Comparison of ENCODE assay signal across 9 mouse cellular contexts in the genomic region with DNA sequence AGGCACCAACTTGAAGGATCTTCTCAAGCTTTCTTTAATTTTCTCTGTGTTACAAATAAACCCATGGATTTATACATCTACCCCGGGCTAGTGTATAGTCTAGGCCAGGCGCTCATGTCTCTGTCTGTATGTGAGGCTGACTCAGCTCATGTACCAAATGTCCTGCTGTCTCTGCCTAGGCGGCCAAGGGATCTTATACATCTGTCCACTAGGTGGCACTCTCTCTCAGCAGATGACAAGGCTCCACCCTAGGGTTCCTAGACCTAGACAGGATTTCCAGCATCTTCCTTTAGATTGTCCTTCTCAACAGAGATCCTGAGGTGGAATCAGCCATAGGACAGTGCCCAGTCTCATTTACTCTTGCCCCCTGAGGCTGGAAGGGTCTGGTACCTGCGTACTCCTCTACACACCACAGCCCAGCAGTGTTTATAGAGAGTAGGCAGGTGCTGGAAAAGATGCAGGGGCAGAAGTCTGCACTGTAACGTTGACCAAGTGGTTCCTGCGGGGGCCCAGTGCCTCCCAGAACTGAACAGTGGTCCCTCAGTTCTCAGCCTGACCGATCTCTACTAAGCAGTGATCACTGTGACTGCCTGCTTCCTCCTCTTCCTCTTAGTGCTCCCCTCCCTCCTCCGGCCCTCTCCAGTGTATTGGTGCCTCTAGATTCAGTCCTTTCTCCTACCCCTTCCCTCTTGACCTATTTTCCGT. TPM values are rescaled to one million over a fixed set of nuclear protein-coding genes. Genes with fewer than 3 reads are reported as not detected.
A peak's percentile ranks its signal among the peaks of the same experiment; 100 is the strongest.
DNase-seq lines count a peak whose midpoint lies in the region; ATAC-seq and TF ChIP-seq lines count a peak whose summit lies in the region.
"Had no signal": no experiment of that assay in that cellular context is flagged by ENCODE, and none has a peak within 500 bp of the region (broad histone marks: within the 10 kb centered on the region; RNA-seq: fewer than 3 reads in every experiment).

No protein-coding gene starts in this region.

- peak; percentile 87 for TF ChIP-seq CTCF in C2C12 (IDR thresholded peaks at IDR 0.05; ENCODE audit: control insufficient read depth, insufficient read depth, insufficient read length)

- H3K79me2 ChIP-seq in C2C12 (ENCODE audit: control insufficient read depth, insufficient read depth), result no peaks in the 10 kb centered on the region

- no peak overlapping the region for H3K27ac ChIP-seq in embryonic facial prominence, embryonic 14.5 days (replicated peaks; ENCODE audit: low read depth, low read length)
- H3K27ac ChIP-seq in heart, embryonic 12.5 days (ENCODE audit: poor library complexity, severe bottlenecking), result no peak overlapping the region
- no peak overlapping the region for H3K27ac ChIP-seq in kidney, embryonic 15.5 days
- H3K27ac ChIP-seq in limb, embryonic 14.5 days (replicated peaks; ENCODE audit: low read depth, low read length), result no peak overlapping the region
- H3K27ac ChIP-seq: embryonic facial prominence, embryonic 15.5 days had no signal

- DNase-seq in adrenal gland, postnatal 36 days, result peak; percentile 80 to 81
- peak; percentile 90 for DNase-seq in embryonic facial prominence, embryonic 14.5 days (ENCODE audit: low spot score)
- peak; percentile 83 for DNase-seq in limb, embryonic 14.5 days (ENCODE audit: low spot score)
- peak; percentile 17 to 41 for DNase-seq in monocyte, adult 2 months (ENCODE audit: low read depth in 1 of 2, low spot score in 2 of 2)
- DNase-seq in spleen, postnatal 36 days (ENCODE audit: low spot score in 2 of 2), result peak; percentile 38 to 45

- H3K4me1 ChIP-seq in embryonic facial prominence, embryonic 14.5 days (ENCODE audit: control insufficient read depth, insufficient read depth, low read length), result no peaks in the 10 kb centered on the region
- peaks cover 6% of the 10 kb centered on the region for H3K4me1 ChIP-seq in heart, embryonic 12.5 days (replicated peaks)
- peaks cover 12% of the 10 kb centered on the region; the same call in 1 of the 2 replicates for H3K4me1 ChIP-seq in kidney, embryonic 15.5 days
- H3K4me1 ChIP-seq in limb, embryonic 14.5 days (ENCODE audit: control insufficient read depth, insufficient read depth, low read length), result no peaks in the 10 kb centered on the region

- ATAC-seq in embryonic facial prominence, embryonic 14.5 days (ENCODE audit: low read depth), result peak; percentile 56; the same call in 1 of the 2 replicates
- ATAC-seq in heart, embryonic 12.5 days (ENCODE audit: insufficient number of reproducible peaks, low FRiP score), result peak; percentile 60
- ATAC-seq in kidney, embryonic 15.5 days (replicated peaks; ENCODE audit: low FRiP score), result peak; percentile 47; the same call in 1 of the 2 replicates
- ATAC-seq in limb, embryonic 14.5 days (ENCODE audit: low FRiP score, low read depth), result peak; percentile 81

- H3K4me3 ChIP-seq in C2C12 (ENCODE audit: insufficient read depth, poor library complexity, severe bottlenecking), result no peak overlapping the region
- no peak overlapping the region for H3K4me3 ChIP-seq in embryonic facial prominence, embryonic 14.5 days (ENCODE audit: low read depth, low read length)
- no peak overlapping the region for H3K4me3 ChIP-seq in heart, embryonic 12.5 days
- H3K4me3 ChIP-seq in kidney, embryonic 15.5 days (replicated peaks), result no peak overlapping the region
- H3K4me3 ChIP-seq in limb, embryonic 14.5 days (replicated peaks; ENCODE audit: low read length), result no peak overlapping the region
- H3K4me3 ChIP-seq: embryonic facial prominence, embryonic 15.5 days had no signal

- H3K27me3 ChIP-seq in C2C12 (ENCODE audit: control insufficient read depth, insufficient read depth, insufficient read length), result no peaks in the 10 kb centered on the region
- no peaks in the 10 kb centered on the region for H3K27me3 ChIP-seq in embryonic facial prominence, embryonic 14.5 days (replicated peaks; ENCODE audit: control insufficient read depth, insufficient read depth, low read length)
- no peaks in the 10 kb centered on the region for H3K27me3 ChIP-seq in heart, embryonic 12.5 days (replicated peaks)
- H3K27me3 ChIP-seq in kidney, embryonic 15.5 days, result no peaks in the 10 kb centered on the region
- no peaks in the 10 kb centered on the region for H3K27me3 ChIP-seq in limb, embryonic 14.5 days (ENCODE audit: control insufficient read depth, insufficient read depth, low read length)
- H3K27me3 ChIP-seq: embryonic facial prominence, embryonic 15.5 days had no signal

- no peaks in the 10 kb centered on the region for H3K9me3 ChIP-seq in embryonic facial prominence, embryonic 14.5 days (ENCODE audit: control insufficient read depth, low read length)
- H3K9me3 ChIP-seq in heart, embryonic 12.5 days (replicated peaks), result no peaks in the 10 kb centered on the region
- no peaks in the 10 kb centered on the region for H3K9me3 ChIP-seq in kidney, embryonic 15.5 days (replicated peaks)
- H3K9me3 ChIP-seq in limb, embryonic 14.5 days (ENCODE audit: control insufficient read depth, low read length), result no peaks in the 10 kb centered on the region
- H3K9me3 ChIP-seq: embryonic facial prominence, embryonic 15.5 days had no signal

- H3K79me3 ChIP-seq in C2C12 (ENCODE audit: low read depth), result no peaks in the 10 kb centered on the region

- H3ac ChIP-seq in C2C12 (ENCODE audit: control insufficient read depth, insufficient read length, low read depth), result no peak overlapping the region

- 54% methylated on average over 9 of the region's 9 CpGs for WGBS in embryonic facial prominence, embryonic 14.5 days
- 61% methylated on average over 9 of the region's 9 CpGs for WGBS in heart, embryonic 12.5 days
- 67% methylated on average over 9 of the region's 9 CpGs for WGBS in kidney, embryonic 15.5 days
- WGBS in limb, embryonic 14.5 days, result 71% methylated on average over 9 of the region's 9 CpGs

- H3K9ac ChIP-seq in embryonic facial prominence, embryonic 14.5 days (ENCODE audit: low read depth, low read length), result no peak overlapping the region
- H3K9ac ChIP-seq in heart, embryonic 12.5 days, result no peak overlapping the region
- H3K9ac ChIP-seq in kidney, embryonic 15.5 days, result no peak overlapping the region
- H3K9ac ChIP-seq in limb, embryonic 14.5 days (ENCODE audit: low read depth, low read length, severe bottlenecking), result no peak overlapping the region
- H3K9ac ChIP-seq: embryonic facial prominence, embryonic 15.5 days had no signal

- no peak overlapping the region for H3K4me2 ChIP-seq in embryonic facial prominence, embryonic 14.5 days (ENCODE audit: low read depth, low read length)
- H3K4me2 ChIP-seq in heart, embryonic 12.5 days, result no peak overlapping the region
- H3K4me2 ChIP-seq in kidney, embryonic 15.5 days, result no peak overlapping the region
- H3K4me2 ChIP-seq in limb, embryonic 14.5 days (replicated peaks; ENCODE audit: low read depth, low read length, severe bottlenecking), result no peak overlapping the region
- H3K4me2 ChIP-seq: embryonic facial prominence, embryonic 15.5 days had no signal

- H3K36me3 ChIP-seq in C2C12 (ENCODE audit: control insufficient read depth, insufficient read depth), result peaks cover 14% of the 10 kb centered on the region
- H3K36me3 ChIP-seq in embryonic facial prominence, embryonic 14.5 days (ENCODE audit: control insufficient read depth, insufficient read depth, low read length), result peaks cover 26% of the 10 kb centered on the region; the same call in 1 of the 2 replicates
- H3K36me3 ChIP-seq in heart, embryonic 12.5 days, result peaks cover 27% of the 10 kb centered on the region
- H3K36me3 ChIP-seq in kidney, embryonic 15.5 days, result peaks cover 30% of the 10 kb centered on the region
- H3K36me3 ChIP-seq in limb, embryonic 14.5 days (ENCODE audit: control insufficient read depth, insufficient read depth, low read length), result peaks cover 37% of the 10 kb centered on the region

- TF ChIP-seq POLR2A in limb, embryonic 14.5 days (IDR thresholded peaks at IDR 0.05; ENCODE audit: borderline replicate concordance, extremely low read depth, insufficient read depth, insufficient read length), result no peak

TF ChIP-seq in C2C12, 6 proteins besides CTCF, POLR2A, EP300 and RAD21:
- TF ChIP-seq USF1 (IDR thresholded peaks at IDR 0.05; ENCODE audit: low read depth), result no peak
- TF ChIP-seq FOSL1 (IDR thresholded peaks at IDR 0.05; ENCODE audit: insufficient read depth, low read length, poor library complexity, severe bottlenecking), result no peak
- TF ChIP-seq MAX (IDR thresholded peaks at IDR 0.05), result no peak
- no peak for TF ChIP-seq CEBPB (IDR thresholded peaks at IDR 0.05; ENCODE audit: low read depth)
- TF ChIP-seq MYOD1 (IDR thresholded peaks at IDR 0.05; ENCODE audit: control insufficient read depth, insufficient read length, low read depth), result no peak
- no peak for TF ChIP-seq MYOG (IDR thresholded peaks at IDR 0.05; ENCODE audit: control insufficient read depth, extremely low read depth, insufficient read length)

RNA-seq across cellular contexts. Expression of a gene that starts 31.3 kb away (rescaled TPM):
- 57.8 TPM for polyA plus RNA-seq in C2C12 (2012; fragmentation: generic; extraction: Trizol)
- total RNA-seq in adrenal gland, postnatal 36 days (2021), result 10 to 100 TPM; 21.0 to 39.0 TPM
- 68.7 and 81.8 TPM in 2 replicates for polyA plus RNA-seq in embryonic facial prominence, embryonic 14.5 days (2014; fragmentation: Nextera tagmentation; extraction: Ambion mirVana)
- polyA plus RNA-seq in heart, embryonic 12.5 days (2016; fragmentation: Nextera tagmentation; extraction: Ambion mirVana), result 38.5 and 39.3 TPM in 2 replicates
- polyA plus RNA-seq in kidney, embryonic 15.5 days (2015; fragmentation: Nextera tagmentation; extraction: Ambion mirVana), result 62.1 and 64.8 TPM in 2 replicates
- 39.3 and 43.5 TPM in 2 replicates for polyA plus RNA-seq in limb, embryonic 14.5 days (2012; rRNA removed)
- polyA plus RNA-seq in limb, embryonic 14.5 days (2014; fragmentation: Nextera tagmentation; extraction: Ambion mirVana), result 73.6 and 75.0 TPM in 2 replicates

RNA-seq across cellular contexts. Expression of a gene that starts 36.9 kb away (rescaled TPM):
- 45.3 TPM for polyA plus RNA-seq in C2C12 (2012; fragmentation: generic; extraction: Trizol)
- total RNA-seq in adrenal gland, postnatal 36 days (2021), result 10 to 100 TPM; 92.4 to 97.7 TPM
- 51.4 and 52.0 TPM in 2 replicates for polyA plus RNA-seq in embryonic facial prominence, embryonic 14.5 days (2014; fragmentation: Nextera tagmentation; extraction: Ambion mirVana)
- polyA plus RNA-seq in heart, embryonic 12.5 days (2016; fragmentation: Nextera tagmentation; extraction: Ambion mirVana), result 38.3 and 38.9 TPM in 2 replicates
- 36.7 and 41.8 TPM in 2 replicates for polyA plus RNA-seq in kidney, embryonic 15.5 days (2015; fragmentation: Nextera tagmentation; extraction: Ambion mirVana)
- 56.5 and 58.2 TPM in 2 replicates for polyA plus RNA-seq in limb, embryonic 14.5 days (2012; rRNA removed)
- polyA plus RNA-seq in limb, embryonic 14.5 days (2014; fragmentation: Nextera tagmentation; extraction: Ambion mirVana), result 51.2 and 61.1 TPM in 2 replicates

Comparison
In these comparisons a context has a peak if more than half of its experiments do, and no peak if none do; other contexts are left out.
1. DNase-seq: peak in every context shown above with its lines; median percentile 90 in embryonic facial prominence, embryonic 14.5 days; 83 in limb, embryonic 14.5 days; 80 in adrenal gland, postnatal 36 days; 42 in spleen, postnatal 36 days; 29 in monocyte, adult 2 months.